Mouse (Mus musculus) MEL (cell line): ENCODE results near the gene Rfx2. TPM values are rescaled to one million over a fixed set of nuclear protein-coding genes. Genes with fewer than 3 reads are reported as not detected.

Experiments
- DNase-seq: peaks from one replicate; pipeline ENCODE4 v3.0.0; 2011; ENCODE audit warnings: low read depth, low spot score
- H3K27ac ChIP-seq: 2 replicates; pipeline ENCODE4 v1.5.1; 2012; ENCODE audit warnings: low read depth, mild to moderate bottlenecking, control low read depth, low read length, moderate library complexity; ENCODE audit not compliant: control insufficient read depth
- H3K27me3 ChIP-seq, 2 experiments: fragments of 150-350 bp in 1 of 2; sonication (generic) in 1 of 2; 2 replicates each; pipeline ENCODE4 v1.6.1; 2012; ENCODE audit warnings: low read length in 2 of 2, mild to moderate bottlenecking in 2 of 2, improper control_type of control experiment in 1 of 2, moderate library complexity in 1 of 2; ENCODE audit not compliant: insufficient read depth in 2 of 2, control insufficient read depth in 1 of 2
- H3K36me3 ChIP-seq, 2 experiments: 2 replicates each; pipeline ENCODE4 v1.6.1; 2012 to 2014; ENCODE audit warnings: low read length in 2 of 2, improper control_type of control experiment in 1 of 2, inconsistent platforms in 1 of 2, mild to moderate bottlenecking in 1 of 2; ENCODE audit not compliant: insufficient read depth in 2 of 2, control insufficient read depth in 1 of 2
- H3K4me1 ChIP-seq, 2 experiments: fragments of 150-350 bp in 1 of 2; sonication (generic) in 1 of 2; 2 replicates each; pipeline ENCODE4 v1.6.1; 2012; ENCODE audit warnings: low read length in 2 of 2, improper control_type of control experiment in 1 of 2, mild to moderate bottlenecking in 1 of 2; ENCODE audit not compliant: insufficient read depth in 2 of 2, control insufficient read depth in 1 of 2
- H3K4me3 ChIP-seq, 2 experiments: fragments of 150-350 bp in 1 of 2; sonication (generic) in 1 of 2; 2 replicates each; pipeline ENCODE4 v1.5.1; 2012; ENCODE audit warnings: low read depth in 2 of 2, low read length in 2 of 2, mild to moderate bottlenecking in 2 of 2, moderate library complexity in 2 of 2, control low read depth in 1 of 2, improper control_type of control experiment in 1 of 2; ENCODE audit not compliant: control insufficient read depth in 1 of 2, insufficient read depth in 1 of 2
- H3K79me2 ChIP-seq: 2 replicates; pipeline ENCODE4 v1.6.1; 2012; ENCODE audit warnings: mild to moderate bottlenecking, low read length, moderate library complexity; ENCODE audit not compliant: control insufficient read depth, poor library complexity, insufficient read depth
- H3K9ac ChIP-seq: 2 replicates; pipeline ENCODE4 v1.6.1; 2012; ENCODE audit warnings: low read depth, mild to moderate bottlenecking, control low read depth, low read length, moderate library complexity; ENCODE audit not compliant: control insufficient read depth, poor library complexity, severe bottlenecking
- H3K9me3 ChIP-seq: fragments of 150-350 bp; sonication (generic); replicated peaks from 2 replicates; pipeline ENCODE4 v1.6.1; 2012; ENCODE audit warnings: mild to moderate bottlenecking, low read length, improper control_type of control experiment, moderate library complexity; ENCODE audit not compliant: insufficient read depth
- BHLHE40 ChIP-seq: IDR thresholded peaks from 2 replicates; pipeline ENCODE4 v1.6.1; 2012; ENCODE audit warnings: low read depth, mild to moderate bottlenecking, inconsistent platforms, low read length, improper control_type of control experiment, borderline replicate concordance
- CHD1 ChIP-seq: IDR thresholded peaks from 2 replicates; pipeline ENCODE4 v1.6.1; 2012; ENCODE audit warnings: low read depth, mild to moderate bottlenecking, inconsistent platforms, low read length, improper control_type of control experiment
- CTCF ChIP-seq, 3 experiments: IDR thresholded peaks in 2 of 3; conservative IDR thresholded peaks in 1 of 3; 2 replicates each; pipeline ENCODE4 v1.5.1; 2011 to 2012; ENCODE audit warnings: low read length in 3 of 3, low read depth in 2 of 3, mild to moderate bottlenecking in 2 of 3, improper control_type of control experiment in 1 of 3, inconsistent platforms in 1 of 3, mixed read lengths in 1 of 3, moderate library complexity in 1 of 3; ENCODE audit not compliant: control insufficient read depth in 1 of 3, insufficient read depth in 1 of 3, poor library complexity in 1 of 3, severe bottlenecking in 1 of 3
- ELF1 ChIP-seq: IDR thresholded peaks from 2 replicates; pipeline ENCODE4 v1.6.1; 2014; ENCODE audit warnings: low read depth, mild to moderate bottlenecking, inconsistent platforms, low read length, improper control_type of control experiment, moderate library complexity
- ETS1 ChIP-seq: IDR thresholded peaks from 2 replicates; pipeline ENCODE4 v1.6.1; 2012; ENCODE audit warnings: low read depth, mild to moderate bottlenecking, inconsistent platforms, low read length, improper control_type of control experiment, moderate library complexity
- GATA1 ChIP-seq: IDR thresholded peaks from 2 replicates; pipeline ENCODE4 v1.6.1; 2011; ENCODE audit warnings: low read depth, low read length, improper control_type of control experiment
- KAT2A ChIP-seq: conservative IDR thresholded peaks from 2 replicates; pipeline ENCODE4 v1.6.1; 2012; ENCODE audit warnings: low read depth, low read length, improper control_type of control experiment, inconsistent platforms
- MEF2A ChIP-seq: IDR thresholded peaks from 2 replicates; pipeline ENCODE4 v1.6.1; 2014; ENCODE audit warnings: low read depth, mild to moderate bottlenecking, inconsistent platforms, low read length, improper control_type of control experiment; ENCODE audit not compliant: poor library complexity, insufficient replicate concordance, severe bottlenecking; ENCODE audit errors: extremely low read depth
- MYC ChIP-seq: IDR thresholded peaks from 2 replicates; pipeline ENCODE4 v1.6.1; 2011; ENCODE audit warnings: low read depth, mild to moderate bottlenecking, low read length, improper control_type of control experiment, moderate library complexity
- NRF1 ChIP-seq: IDR thresholded peaks from 2 replicates; pipeline ENCODE4 v1.6.1; 2014; ENCODE audit warnings: low read depth, mild to moderate bottlenecking, inconsistent platforms, low read length, improper control_type of control experiment, moderate library complexity; ENCODE audit not compliant: poor library complexity, insufficient read depth, severe bottlenecking
- POLR2A ChIP-seq, 2 experiments: IDR thresholded peaks; 2 replicates each; pipeline ENCODE4 v1.6.1; 2011 to 2012; ENCODE audit warnings: low read length in 2 of 2, mild to moderate bottlenecking in 2 of 2, control low read depth in 1 of 2, improper control_type of control experiment in 1 of 2, low read depth in 1 of 2, moderate library complexity in 1 of 2; ENCODE audit not compliant: control insufficient read depth in 1 of 2, insufficient read depth in 1 of 2, poor library complexity in 1 of 2
- RCOR1 ChIP-seq: IDR thresholded peaks from 2 replicates; pipeline ENCODE4 v1.6.1; 2012; ENCODE audit warnings: low read depth, mild to moderate bottlenecking, inconsistent platforms, low read length, improper control_type of control experiment
- SIN3A ChIP-seq: IDR thresholded peaks from 2 replicates; pipeline ENCODE4 v1.6.1; 2012; ENCODE audit warnings: low read length, improper control_type of control experiment, inconsistent platforms
- TBP ChIP-seq: IDR thresholded peaks from 2 replicates; pipeline ENCODE4 v1.8.0; 2011; ENCODE audit warnings: low read depth, low read length, improper control_type of control experiment
- UBTF ChIP-seq: IDR thresholded peaks from 2 replicates; pipeline ENCODE4 v1.6.1; 2012; ENCODE audit warnings: low read depth, mild to moderate bottlenecking, inconsistent platforms, low read length, improper control_type of control experiment, moderate library complexity, borderline replicate concordance; ENCODE audit not compliant: insufficient read depth
- ZC3H11A ChIP-seq: IDR thresholded peaks from 2 replicates; pipeline ENCODE4 v1.6.1; 2012; ENCODE audit warnings: low read depth, mild to moderate bottlenecking, inconsistent platforms, low read length, improper control_type of control experiment
- ZKSCAN1 ChIP-seq: IDR thresholded peaks from 2 replicates; pipeline ENCODE4 v1.6.1; 2012; ENCODE audit warnings: low read depth, mild to moderate bottlenecking, inconsistent platforms, low read length, improper control_type of control experiment, moderate library complexity
- ZNF384 ChIP-seq: IDR thresholded peaks from 2 replicates; pipeline ENCODE4 v1.6.1; 2012; ENCODE audit warnings: low read depth, mild to moderate bottlenecking, inconsistent platforms, low read length, improper control_type of control experiment
- polyA plus RNA-seq, 2 experiments: library from polyadenylated mRNA; stranded (reverse) in 1 of 2; unstranded in 1 of 2; fragments of >175 nt in 1 of 2; fragments of >200 nt in 1 of 2; gene quantifications; 2 replicates each; pipeline versions ENCODE4 v1.2.1 to v1.2.4; 2012; ENCODE audit warnings: low replicate concordance in 2 of 2, low read depth in 1 of 2; ENCODE audit not compliant: insufficient read length in 2 of 2, insufficient read depth in 1 of 2, missing spikeins in 1 of 2
- total RNA-seq: library from RNA; depleted of rRNA; stranded (reverse); fragments of 300-350 nt; gene quantifications from 2 replicates; pipeline ENCODE4 v1.2.3, GENCODE M21; 2012

Rfx2 gene
- total and polyA plus RNA-seq, 3 experiments, result 7.5 to 29.2 TPM; not detected in 1

DNA sequence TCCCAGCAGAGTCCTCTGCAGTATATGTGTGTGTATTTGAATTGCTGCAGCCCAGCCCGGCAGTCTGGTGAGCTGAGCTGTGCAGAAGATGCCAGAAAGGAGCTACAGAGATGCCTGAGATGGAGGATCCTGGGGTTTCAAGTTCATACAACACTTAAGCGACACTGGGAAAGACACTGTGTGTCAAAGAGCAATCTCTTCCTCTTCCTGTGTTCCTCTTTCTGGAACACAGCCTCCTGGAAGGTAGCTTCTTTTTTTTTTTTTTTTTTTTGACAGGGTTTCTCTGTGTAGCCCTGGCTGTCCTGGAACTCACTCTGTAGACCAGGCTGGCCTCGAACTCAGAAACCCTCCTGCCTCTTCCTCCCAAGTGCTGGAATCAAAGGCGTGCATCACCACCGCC lies 18.0 kb upstream of the Rfx2 start:
- Histone ChIP-seq H3K27ac (no peak overlapping the region), H3K9me3 (no peaks in the 10 kb centered on the region), H3K4me3 (no peak overlapping the region), H3K36me3 (no peaks in the 10 kb centered on the region), H3K79me2 (no peaks in the 10 kb centered on the region), H3K27me3 (no peaks in the 10 kb centered on the region), H3K9ac (no peak overlapping the region), H3K4me1 (no peaks in the 10 kb centered on the region)
- peak; percentile 36 for DNase-seq
- TF ChIP-seq TBP (no peak), KAT2A (no peak), ZC3H11A (no peak), ZNF384 (peak; percentile 82), GATA1 (no peak)

DNA sequence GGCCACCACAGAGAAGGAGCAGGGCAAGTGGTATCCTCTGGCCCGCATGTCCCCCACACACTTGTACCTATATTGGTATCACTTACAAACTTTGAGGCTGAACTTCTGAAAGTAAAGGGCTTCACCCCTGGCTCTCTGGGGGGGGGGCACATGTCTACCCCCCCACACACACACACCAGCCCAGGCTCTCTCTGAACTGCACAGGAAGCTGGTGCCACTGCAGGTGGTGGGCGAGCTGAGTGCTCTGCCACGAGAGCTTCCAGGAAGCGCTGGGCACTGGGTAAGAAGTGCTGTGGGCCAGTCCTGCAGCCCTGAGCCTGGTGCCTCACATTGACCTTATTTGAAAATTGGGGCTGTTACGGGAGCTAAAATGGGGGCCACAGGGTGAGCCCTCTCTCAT lies 12.9 kb upstream of the Rfx2 start:
- no peak overlapping the region for H3K27ac ChIP-seq
- no peaks in the 10 kb centered on the region for H3K36me3 ChIP-seq
- no peak overlapping the region for H3K9ac ChIP-seq
- no peak for TF ChIP-seq UBTF
- no peak for TF ChIP-seq NRF1
- no peak for TF ChIP-seq ZKSCAN1
- no peak for TF ChIP-seq ELF1
- no peak for TF ChIP-seq MEF2A
- TF ChIP-seq SIN3A, result no peak
- TF ChIP-seq MYC, result no peak
- no peak for TF ChIP-seq CHD1
- TF ChIP-seq ETS1, result no peak
- TF ChIP-seq BHLHE40, result no peak
- TF ChIP-seq RCOR1, result no peak
- TF ChIP-seq POLR2A (IDR thresholded peaks at IDR 0.05; ENCODE audit: control insufficient read depth in 1 of 2, insufficient read depth in 1 of 2, low read depth in 1 of 2, low read length in 2 of 2, poor library complexity in 1 of 2), result no peak
- no peak for TF ChIP-seq CTCF (IDR thresholded peaks at IDR 0.05 in 2 of 3, conservative IDR thresholded peaks at IDR 0.05 in 1 of 3; ENCODE audit: control insufficient read depth in 1 of 3, insufficient read depth in 1 of 3, low read depth in 2 of 3, low read length in 3 of 3, poor library complexity in 1 of 3, severe bottlenecking in 1 of 3)
- TF ChIP-seq, all 39 proteins: peak for 0
- Histone ChIP-seq H3K4me3 (no peak overlapping the region), H3K27me3 (peaks cover 3 to 4% of the 10 kb centered on the region in 2 experiments; a peak in 3 of 4 replicates), H3K79me2 (no peaks in the 10 kb centered on the region), H3K4me1 (no peaks in the 10 kb centered on the region), H3K9me3 (no peaks in the 10 kb centered on the region)
- no peak for DNase-seq
